ENCODE assay signal across 8 mouse cellular contexts in genomic region chr4:151108028-151108771, GRCm38 (mm10). TPM values are rescaled to one million over a fixed set of nuclear protein-coding genes. Genes with fewer than 3 reads are reported as not detected.
DNase-seq lines count a peak whose midpoint lies in the region; ATAC-seq lines count a peak whose summit lies in the region.

No protein-coding gene starts in this region.

- no peaks in the 10 kb centered on the region for H3K9me3 ChIP-seq in intestine, embryonic 14.5 days (ENCODE audit: control insufficient read depth, low read length)

- H3K36me3 ChIP-seq in intestine, embryonic 14.5 days (ENCODE audit: control insufficient read depth, insufficient read depth, low read length) = no peaks in the 10 kb centered on the region

- intact Hi-C loops in gastrocnemius, postnatal 36 days (cut with DNase I) = no loop called here
- intact Hi-C loops in left cerebral cortex, postnatal 14 days (cut with DNase I) = loop anchor here (2.0 kb wide), 1 partner anchor 21 kb away; no protein-coding TSS in a partner anchor

- H3K4me3 ChIP-seq in intestine, embryonic 14.5 days (ENCODE audit: low read depth, low read length) = peak overlapping the region; percentile 69

- peak overlapping the region; percentile 62 for H3K27ac ChIP-seq in intestine, embryonic 14.5 days (ENCODE audit: low read depth)

- H3K4me1 ChIP-seq in intestine, embryonic 14.5 days (replicated peaks; ENCODE audit: control insufficient read depth, insufficient read depth, low read length) = peaks cover 5% of the 10 kb centered on the region; the same call in 1 of the 2 replicates

- peak overlapping the region; percentile 64 for H3K9ac ChIP-seq in intestine, embryonic 14.5 days (ENCODE audit: low read length)

- DNase-seq in adrenal gland, adult 8-10 months = peak; percentile 73
- DNase-seq in embryo, embryonic 10.5 days (ENCODE audit: low spot score) = peak; percentile 96
- peak; percentile 66 to 82 for DNase-seq in gastrocnemius, postnatal 36 days
- peak; percentile 93 for DNase-seq in intestine, embryonic 14.5 days (ENCODE audit: low spot score)
- DNase-seq in left cerebral cortex, postnatal 14 days (ENCODE audit: low spot score in 2 of 2) = peak; percentile 92
- DNase-seq in right cerebral cortex, postnatal 14 days = peak; percentile 92
- peak; percentile 68 for DNase-seq in urinary bladder, postnatal 10 days (ENCODE audit: low spot score)

- peak; percentile 99 for ATAC-seq in intestine, embryonic 14.5 days (replicated peaks; ENCODE audit: low FRiP score, low TSS enrichment, low read depth)
- ATAC-seq in megakaryocyte progenitor cell, adult 5-6 weeks (replicated peaks; ENCODE audit: poor library complexity) = peak; percentile 99

- peak overlapping the region; percentile 100 for H3K4me2 ChIP-seq in intestine, embryonic 14.5 days (ENCODE audit: low read length)

- peaks cover 21% of the 10 kb centered on the region for H3K27me3 ChIP-seq in intestine, embryonic 14.5 days (replicated peaks; ENCODE audit: control insufficient read depth, insufficient read depth, low read length)

- WGBS in intestine, embryonic 14.5 days = under 1% methylated on average over 99 of the region's 101 CpGs

RNA-seq across cellular contexts. Expression of gene Gm13090, which starts 18.8 kb away (rescaled TPM):
- total RNA-seq in adrenal gland, adult 8-10 months (2022) = not detected
- not detected for total RNA-seq in gastrocnemius, postnatal 36 days (2021)
- not detected in 2 replicates for polyA plus RNA-seq in intestine, embryonic 14.5 days (2014; fragmentation: Nextera tagmentation; extraction: Ambion mirVana)
- not detected for total RNA-seq in left cerebral cortex, postnatal 14 days (2021)
- total RNA-seq in megakaryocyte progenitor cell, adult 5-6 weeks (2015) = not detected in 2 replicates
- not detected in 2 replicates for total RNA-seq in megakaryocyte progenitor cell, adult 5-6 weeks (2017)

RNA-seq across cellular contexts. Expression of gene Vamp3, which starts 50.4 kb away (rescaled TPM):
- total RNA-seq in adrenal gland, adult 8-10 months (2022) = 10 to 100 TPM; 57.3 to 70.2 (median 63.4) TPM
- total RNA-seq in gastrocnemius, postnatal 36 days (2021) = 10 to 100 TPM; 48.7 to 49.6 TPM
- polyA plus RNA-seq in intestine, embryonic 14.5 days (2014; fragmentation: Nextera tagmentation; extraction: Ambion mirVana) = 71.5 and 90.5 TPM in 2 replicates
- total RNA-seq in left cerebral cortex, postnatal 14 days (2021) = 10 to 100 TPM; 31.7 to 33.6 TPM
- 116 and 129 TPM in 2 replicates for total RNA-seq in megakaryocyte progenitor cell, adult 5-6 weeks (2015)
- 65.7 and 72.9 TPM in 2 replicates for total RNA-seq in megakaryocyte progenitor cell, adult 5-6 weeks (2017)

Comparison
In these comparisons a context has a peak if more than half of its experiments do, and no peak if none do; other contexts are left out.
1. Peak in every context shown above with its lines: DNase-seq, ATAC-seq, H3K4me3 ChIP-seq and H3K27ac ChIP-seq.